Mouse (Mus musculus) inflammation-experienced regulatory T-cells, adult 6 months (primary cell): ENCODE measurements around the gene Alk. TPM values are rescaled to one million over a fixed set of nuclear protein-coding genes. Genes with fewer than 3 reads are reported as not detected.

Experiments
- ATAC-seq: one replicate; pipeline ENCODE4 v1.8.0; 2017
- polyA plus RNA-seq, 3 experiments: library from polyadenylated mRNA; unstranded; fragments of 100-300 nt; shearing (Covaris generic); gene quantifications; one replicate each; pipeline ENCODE4 v1.2.1; 2017

The Alk gene
- polyA plus RNA-seq, 3 experiments from 2014 or later: 0.13 TPM; not detected in 2

GRCm38 (mm10) chr17:72399331-72400059, 204.9 kb downstream of the Alk start:
- no peak for ATAC-seq

GRCm38 (mm10) chr17:72395956-72396355, 208.5 kb downstream of the Alk start:
- no peak for ATAC-seq

- ATAC-seq: no peak
Measured at GRCm38 (mm10) chr17:72368991-72369390, 235.4 kb downstream of the Alk start.

- no peak for ATAC-seq
Measured at GRCm38 (mm10) chr17:72362811-72363496, 241.5 kb downstream of the Alk start.

- no peak for ATAC-seq
Measured at GRCm38 (mm10) chr17:72361961-72362360, 242.5 kb downstream of the Alk start.

- ATAC-seq: no peak
Measured at GRCm38 (mm10) chr17:72356759-72357302, 247.6 kb downstream of the Alk start.

GRCm38 (mm10) chr17:72339437-72339836, 265.0 kb downstream of the Alk start:
- ATAC-seq: no peak

GRCm38 (mm10) chr17:72332909-72333308, 271.5 kb downstream of the Alk start:
- ATAC-seq: no peak

GRCm38 (mm10) chr17:72325941-72326340, 278.5 kb downstream of the Alk start:
- ATAC-seq: no peak

- ATAC-seq: no peak
Measured at GRCm38 (mm10) chr17:72319576-72319975, 284.9 kb downstream of the Alk start.

- ATAC-seq: no peak
Measured at GRCm38 (mm10) chr17:72299651-72300050, 304.8 kb downstream of the Alk start.

- no peak for ATAC-seq
Measured at GRCm38 (mm10) chr17:72296349-72296748, 308.1 kb downstream of the Alk start.

GRCm38 (mm10) chr17:72293267-72293580, 311.2 kb downstream of the Alk start:
- ATAC-seq: no peak

- ATAC-seq: no peak
Measured at GRCm38 (mm10) chr17:72292444-72293266, 311.8 kb downstream of the Alk start.

GRCm38 (mm10) chr17:72285961-72286360, 318.5 kb downstream of the Alk start:
- no peak for ATAC-seq

- ATAC-seq: no peak
Measured at GRCm38 (mm10) chr17:72278296-72278695, 326.1 kb downstream of the Alk start.

- no peak for ATAC-seq
Measured at GRCm38 (mm10) chr17:72276778-72277177, 327.6 kb downstream of the Alk start.

- no peak for ATAC-seq
Measured at GRCm38 (mm10) chr17:72275391-72275904, 329.0 kb downstream of the Alk start.

- no peak for ATAC-seq
Measured at GRCm38 (mm10) chr17:72274205-72274604, 330.2 kb downstream of the Alk start.

- no peak for ATAC-seq
Measured at GRCm38 (mm10) chr17:72271640-72272039, 332.8 kb downstream of the Alk start.

- ATAC-seq: no peak
Measured at GRCm38 (mm10) chr17:72268529-72268928, 335.9 kb downstream of the Alk start.

GRCm38 (mm10) chr17:72265171-72266022, 339.0 kb downstream of the Alk start:
- ATAC-seq: no peak
